Mouse (Mus musculus) limb, embryonic 12.5 days (tissue): ENCODE data around the gene Fabp6. TPM values are rescaled to one million over a fixed set of nuclear protein-coding genes. Genes with fewer than 3 reads are reported as not detected.

Experiments used
- ATAC-seq: fragments of 200-750 bp; cut with Nextera tagmentation; 2 replicates; pipeline ENCODE4 v1.8.0; 2017; ENCODE audit warnings: low read depth, moderate TSS enrichment; ENCODE audit not compliant: insufficient number of reproducible peaks, insufficient read depth, low FRiP score, low TSS enrichment
- H3K27ac ChIP-seq: fragments of 300-500 bp; sonication (generic); 2 replicates; pipeline ENCODE4 v1.5.1; 2016; ENCODE audit warnings: mild to moderate bottlenecking, moderate library complexity
- H3K27me3 ChIP-seq: fragments of 300-500 bp; sonication (generic); 2 replicates; pipeline ENCODE4 v1.6.1; 2016; ENCODE audit warnings: mild to moderate bottlenecking, moderate library complexity
- H3K36me3 ChIP-seq: fragments of 300-500 bp; sonication (generic); 2 replicates; pipeline ENCODE4 v1.6.1; 2016; ENCODE audit warnings: mild to moderate bottlenecking, moderate library complexity
- H3K4me1 ChIP-seq: fragments of 300-500 bp; sonication (generic); replicated peaks from 2 replicates; pipeline ENCODE4 v1.6.1; 2016
- H3K4me2 ChIP-seq: fragments of 300-500 bp; sonication (generic); 2 replicates; pipeline ENCODE4 v1.6.1; 2016; ENCODE audit warnings: mild to moderate bottlenecking, moderate library complexity
- H3K4me3 ChIP-seq: fragments of 300-500 bp; sonication (generic); replicated peaks from 2 replicates; pipeline ENCODE4 v1.5.1; 2016; ENCODE audit warnings: mild to moderate bottlenecking
- H3K9ac ChIP-seq: fragments of 300-500 bp; sonication (generic); replicated peaks from 2 replicates; pipeline ENCODE4 v1.6.1; 2016; ENCODE audit warnings: mild to moderate bottlenecking, moderate library complexity
- H3K9me3 ChIP-seq: fragments of 300-500 bp; sonication (generic); 2 replicates; pipeline ENCODE4 v1.6.1; 2016; ENCODE audit warnings: mild to moderate bottlenecking, moderate library complexity
- WGBS: fragments of 180-500 bp; shearing (Covaris S2); methylation state at CpG from one replicate; pipeline ENCODE4 v1.1.7; 2016; 5-methylcytosine and 5-hydroxymethylcytosine counted together
- polyA plus RNA-seq: library from polyadenylated mRNA; unstranded; fragments of >200 nt; fragmentation: Nextera tagmentation; extraction: Ambion mirVana; gene quantifications from 2 replicates; pipeline ENCODE4 v1.2.1, GENCODE M21; 2016

Fabp6 gene
- polyA plus RNA-seq, 1 experiment from 2014 or later = not detected

- Histone ChIP-seq H3K9me3 (no peaks in the 10 kb centered on the region), H3K4me2 (no peak overlapping the region), H3K4me1 (peaks cover 34% of the 10 kb centered on the region), H3K27me3 (no peaks in the 10 kb centered on the region), H3K36me3 (peaks cover 27% of the 10 kb centered on the region), H3K27ac (0 out of 2 replicates have a peak overlapping the region, but pooled peaks have one; percentile 17), H3K9ac (no peak overlapping the region), H3K4me3 (no peak overlapping the region)
- WGBS = 6% methylated on average over 8 of the region's 8 CpGs
- ATAC-seq = no peak
Measured at GRCm38 (mm10) chr11:43565852-43566251, 35.5 kb downstream of the Fabp6 start.

DNA sequence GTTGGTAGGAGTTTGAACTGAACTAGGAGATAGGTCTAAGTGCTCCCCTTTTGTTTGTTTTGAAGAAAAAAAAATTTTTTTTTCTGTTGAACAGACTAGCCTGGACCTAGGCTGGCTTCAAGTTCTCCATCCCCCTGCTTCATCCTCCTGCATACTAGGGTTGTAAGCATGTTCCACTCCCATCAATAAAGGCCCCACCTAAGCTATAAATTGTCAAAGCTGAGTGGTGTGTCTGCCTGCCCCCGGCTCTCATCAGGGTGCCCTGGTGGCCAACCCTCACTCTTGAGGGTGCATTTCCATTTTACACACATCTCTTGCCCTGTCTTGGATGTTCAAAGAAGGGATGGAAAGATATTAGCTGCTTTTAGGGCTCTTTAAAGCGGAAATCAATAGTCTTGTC lies 35.9 kb downstream of the Fabp6 start:
- Histone ChIP-seq H3K36me3 (peaks cover 27% of the 10 kb centered on the region), H3K9ac (no peak overlapping the region), H3K27me3 (no peaks in the 10 kb centered on the region), H3K4me3 (no peak overlapping the region), H3K4me1 (peaks cover 34% of the 10 kb centered on the region), H3K4me2 (no peak overlapping the region), H3K9me3 (no peaks in the 10 kb centered on the region), H3K27ac (no peak overlapping the region)
- no peak for ATAC-seq
- WGBS = 11% methylated on average over 2 of the region's 2 CpGs

- Histone ChIP-seq H3K27me3 (no peaks in the 10 kb centered on the region), H3K4me1 (peaks cover 34% of the 10 kb centered on the region), H3K9ac (no peak overlapping the region), H3K27ac (peak overlapping the region; percentile 50; the same call in 1 of the 2 replicates), H3K4me3 (no peak overlapping the region), H3K4me2 (no peak overlapping the region), H3K9me3 (no peaks in the 10 kb centered on the region), H3K36me3 (peaks cover 26% of the 10 kb centered on the region)
- no peak for ATAC-seq
- WGBS = 69% methylated on average over 10 of the region's 10 CpGs
Measured at GRCm38 (mm10) chr11:43563654-43564244, 37.6 kb downstream of the Fabp6 start.

GRCm38 (mm10) chr11:43559515-43560292 lies 41.6 kb downstream of the Fabp6 start:
- H3K4me3 ChIP-seq = no peak overlapping the region
- ATAC-seq = no peak
- no peaks in the 10 kb centered on the region for H3K27me3 ChIP-seq
- no peak overlapping the region for H3K4me2 ChIP-seq
- 21% methylated on average over 5 of the region's 6 CpGs for WGBS
- no peak overlapping the region for H3K9ac ChIP-seq
- peaks cover 14% of the 10 kb centered on the region; the same call in 1 of the 2 replicates for H3K4me1 ChIP-seq
- no peak overlapping the region for H3K27ac ChIP-seq
- peaks cover 57% of the 10 kb centered on the region for H3K36me3 ChIP-seq
- no peaks in the 10 kb centered on the region for H3K9me3 ChIP-seq

- no peak overlapping the region for H3K9ac ChIP-seq
- H3K27me3 ChIP-seq = no peaks in the 10 kb centered on the region
- H3K4me2 ChIP-seq = no peak overlapping the region
- H3K36me3 ChIP-seq = peaks cover 58% of the 10 kb centered on the region
- H3K4me1 ChIP-seq = 0 out of 2 replicates have a peak, but pooled peaks cover 6% of the 10 kb centered on the region
- 89% methylated on average over 11 of the region's 11 CpGs for WGBS
- H3K27ac ChIP-seq = no peak overlapping the region
- ATAC-seq = no peak
- H3K4me3 ChIP-seq = no peak overlapping the region
- H3K9me3 ChIP-seq = no peaks in the 10 kb centered on the region
Measured at GRCm38 (mm10) chr11:43556538-43556937, 44.8 kb downstream of the Fabp6 start.

DNA sequence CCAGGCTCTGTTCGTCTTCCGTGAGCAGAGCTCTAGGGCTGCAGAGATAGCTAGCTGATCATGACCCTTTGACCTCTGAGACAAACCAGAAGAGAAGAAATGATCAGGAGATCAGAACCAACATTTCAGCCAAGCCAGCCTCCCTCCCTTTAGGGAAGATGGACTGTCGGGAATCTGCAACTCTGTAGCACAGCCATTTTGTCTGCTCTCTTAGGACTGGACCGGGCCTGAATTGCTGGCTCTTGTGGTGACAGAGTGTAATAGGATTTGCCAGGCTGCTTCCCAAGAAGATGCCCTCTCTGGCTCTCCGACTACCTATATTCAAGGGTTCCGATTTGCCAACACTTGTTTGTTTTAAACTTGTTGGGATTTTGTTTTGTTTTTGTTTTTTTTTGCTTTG lies 48.7 kb downstream of the Fabp6 start:
- peaks cover 28% of the 10 kb centered on the region; the same call in 1 of the 2 replicates for H3K36me3 ChIP-seq
- WGBS = 76% methylated on average over 6 of the region's 6 CpGs
- no peak for ATAC-seq
- no peak overlapping the region for H3K4me3 ChIP-seq
- no peak overlapping the region for H3K9ac ChIP-seq
- H3K27ac ChIP-seq = no peak overlapping the region
- peaks cover 20% of the 10 kb centered on the region for H3K4me1 ChIP-seq
- no peak overlapping the region for H3K4me2 ChIP-seq
- no peaks in the 10 kb centered on the region for H3K27me3 ChIP-seq
- no peaks in the 10 kb centered on the region for H3K9me3 ChIP-seq

GRCm38 (mm10) chr11:43551756-43552155 lies 49.6 kb downstream of the Fabp6 start:
- H3K9me3 ChIP-seq = no peaks in the 10 kb centered on the region
- no peak overlapping the region for H3K27ac ChIP-seq
- ATAC-seq = no peak
- H3K4me2 ChIP-seq = no peak overlapping the region
- H3K27me3 ChIP-seq = no peaks in the 10 kb centered on the region
- peaks cover 26% of the 10 kb centered on the region; the same call in 1 of the 2 replicates for H3K36me3 ChIP-seq
- peaks cover 20% of the 10 kb centered on the region for H3K4me1 ChIP-seq
- 75% methylated on average over 3 of the region's 3 CpGs for WGBS
- no peak overlapping the region for H3K9ac ChIP-seq
- no peak overlapping the region for H3K4me3 ChIP-seq

GRCm38 (mm10) chr11:43549701-43550100 lies 51.6 kb downstream of the Fabp6 start:
- Histone ChIP-seq H3K4me2 (no peak overlapping the region), H3K36me3 (peaks cover 27% of the 10 kb centered on the region), H3K4me1 (peaks cover 28% of the 10 kb centered on the region), H3K27ac (no peak overlapping the region), H3K4me3 (no peak overlapping the region), H3K9me3 (no peaks in the 10 kb centered on the region), H3K27me3 (no peaks in the 10 kb centered on the region), H3K9ac (no peak overlapping the region)
- no peak for ATAC-seq
- WGBS = 53% methylated on average over 11 of the region's 11 CpGs

GRCm38 (mm10) chr11:43548657-43549435 lies 52.5 kb downstream of the Fabp6 start:
- 69% methylated on average over 12 of the region's 12 CpGs for WGBS
- peaks cover 28% of the 10 kb centered on the region for H3K4me1 ChIP-seq
- H3K4me3 ChIP-seq = no peak overlapping the region
- peak overlapping the region; percentile 64 for H3K27ac ChIP-seq
- no peak for ATAC-seq
- no peak overlapping the region for H3K9ac ChIP-seq
- peaks cover 23% of the 10 kb centered on the region for H3K36me3 ChIP-seq
- no peak overlapping the region for H3K4me2 ChIP-seq
- H3K9me3 ChIP-seq = no peaks in the 10 kb centered on the region
- H3K27me3 ChIP-seq = no peaks in the 10 kb centered on the region

GRCm38 (mm10) chr11:43548148-43548547 lies 53.2 kb downstream of the Fabp6 start:
- peak overlapping the region; percentile 27; the same call in 1 of the 2 replicates for H3K9ac ChIP-seq
- H3K9me3 ChIP-seq = no peaks in the 10 kb centered on the region
- no peaks in the 10 kb centered on the region for H3K27me3 ChIP-seq
- H3K4me3 ChIP-seq = no peak overlapping the region
- 12% methylated on average over 7 of the region's 7 CpGs for WGBS
- H3K4me2 ChIP-seq = no peak overlapping the region
- no peak for ATAC-seq
- H3K4me1 ChIP-seq = peaks cover 28% of the 10 kb centered on the region
- peaks cover 29% of the 10 kb centered on the region for H3K36me3 ChIP-seq
- peak overlapping the region; percentile 64 for H3K27ac ChIP-seq

DNA sequence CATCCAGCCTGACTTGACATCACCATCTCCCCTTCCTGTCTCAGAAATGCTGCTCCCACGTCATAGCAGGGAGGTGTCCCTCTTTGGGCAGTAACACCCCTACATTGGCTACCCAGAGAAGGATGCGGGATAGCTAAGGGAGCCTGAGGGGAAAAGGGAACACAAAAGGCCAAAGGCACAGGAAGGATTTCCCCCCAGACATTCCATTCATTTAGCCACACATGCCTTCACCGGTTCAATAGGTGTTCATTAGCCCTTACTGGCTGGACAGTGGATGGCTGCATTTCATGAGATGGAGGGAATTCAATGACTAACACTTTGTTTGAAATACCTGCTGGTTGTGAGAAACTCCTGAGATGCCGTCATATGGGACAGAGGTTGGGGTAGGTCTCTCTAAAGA lies 54.7 kb downstream of the Fabp6 start:
- Histone ChIP-seq H3K4me3 (no peak overlapping the region), H3K4me2 (no peak overlapping the region), H3K4me1 (peaks cover 23% of the 10 kb centered on the region), H3K9ac (no peak overlapping the region), H3K9me3 (no peaks in the 10 kb centered on the region), H3K27ac (no peak overlapping the region), H3K36me3 (peaks cover 33% of the 10 kb centered on the region), H3K27me3 (no peaks in the 10 kb centered on the region)
- 72% methylated on average over 4 of the region's 4 CpGs for WGBS
- no peak for ATAC-seq
